In genomic region chr3:133993971-133994370, GRCm38 (mm10) we compare ENCODE assay signal across 21 mouse cellular contexts.
DNase-seq lines count a peak whose midpoint lies in the region; ATAC-seq lines count a peak whose summit lies in the region.
"Had no signal": no experiment of that assay in that cellular context is flagged by ENCODE, and none has a peak within 500 bp of the region (broad histone marks: within the 10 kb centered on the region; RNA-seq: fewer than 3 reads in every experiment).

No protein-coding gene starts in this region.

- DNase-seq in frontal cortex, postnatal 10 days (ENCODE audit: low spot score in 2 of 2), result no peak
- peak; percentile 8 for DNase-seq in right cerebral cortex, adult 18-20 months
- DNase-seq in right cerebral cortex, postnatal 25 days, result no peak
- peak; percentile 35 for DNase-seq in telencephalon, adult 2 months (ENCODE audit: low read depth, low spot score)
- no peak for DNase-seq in neural tube, embryonic 10.5 days (ENCODE audit: extremely low spot score, low spot score)
- DNase-seq: adrenal gland, adult 2 months; adrenal gland, postnatal 14 days; B cell, adult 2 months; cerebellum, adult 18-20 months; cerebellum, adult 9-10 months; cerebellum, postnatal 14 days; forebrain, postnatal 0 days; gastrocnemius, postnatal 10 days; gastrocnemius, postnatal 36 days; heart, adult 2 months; heart, postnatal 14 days; heart, postnatal 4 days had no signal

- peak; percentile 94 for ATAC-seq in frontal cortex, adult (ENCODE audit: low TSS enrichment)
- ATAC-seq: forebrain, embryonic 13.5 days; forebrain, postnatal 0 days; hindbrain, postnatal 0 days; inflammation-experienced regulatory T-cells, adult 6 months had no signal

Comparison
In these comparisons a context has a peak if more than half of its experiments do, and no peak if none do; other contexts are left out.
1. DNase-seq: peak in right cerebral cortex, adult 18-20 months (single experiment) and telencephalon, adult 2 months (single experiment); none in frontal cortex, postnatal 10 days (0 of 2), right cerebral cortex, postnatal 25 days (single experiment) and neural tube, embryonic 10.5 days (single experiment).